11 mouse cellular contexts compared by ENCODE assay signal in genomic region chr10:8870368-8870767, GRCm38 (mm10). TPM values are rescaled to one million over a fixed set of nuclear protein-coding genes. Genes with fewer than 3 reads are reported as not detected.
DNase-seq lines count a peak whose midpoint lies in the region.
"Had no signal": no experiment of that assay in that cellular context is flagged by ENCODE, and none has a peak within 500 bp of the region (broad histone marks: within the 10 kb centered on the region; RNA-seq: fewer than 3 reads in every experiment).

No protein-coding gene starts in this region.

- peak; percentile 33 for DNase-seq in kidney, adult 11 months
- no peak for DNase-seq in kidney, adult 18-20 months
- peak; percentile 28 for DNase-seq in adrenal gland, postnatal 14 days
- peak; percentile 11 for DNase-seq in gastrocnemius, postnatal 14 days
- peak; percentile 28 for DNase-seq in heart, postnatal 4 days
- no peak for DNase-seq in adipocyte (ENCODE audit: low spot score)
- DNase-seq in urinary bladder, adult 2 months (ENCODE audit: low spot score) = no peak
- no peak for DNase-seq in cerebellum, adult 9-11 months
- DNase-seq: cerebellum, postnatal 36 days; right cerebral cortex, postnatal 14 days; thymus, postnatal 14 days had no signal

- intact Hi-C loops in gastrocnemius, postnatal 14 days (cut with DNase I; ENCODE audit: low total_unique reads) = no loop called here

RNA-seq across cellular contexts. Expression of gene Sash1, which starts 15.5 kb away (rescaled TPM):
- 40.4 and 50.1 TPM in 2 replicates for total RNA-seq in adrenal gland, postnatal 14 days (2021)
- total RNA-seq in gastrocnemius, postnatal 14 days (2021) = 10 to 100 TPM; 28.0 to 32.1 TPM
- total RNA-seq in heart, postnatal 4 days (2021) = 10 to 100 TPM; 55.8 to 57.3 TPM
- 30.4 and 33.1 TPM in 2 replicates for polyA plus RNA-seq in urinary bladder, adult 2 months (2012; rRNA removed)

Comparison
In these comparisons a context has a peak if more than half of its experiments do, and no peak if none do; other contexts are left out.
1. DNase-seq: peak in kidney, adult 11 months (single experiment), adrenal gland, postnatal 14 days (single experiment), gastrocnemius, postnatal 14 days (single experiment) and heart, postnatal 4 days (single experiment); none in kidney, adult 18-20 months (single experiment), adipocyte (single experiment), urinary bladder, adult 2 months (single experiment) and cerebellum, adult 9-11 months (single experiment).